Mouse (Mus musculus) heart, adult 2 months (tissue): ENCODE results near the gene Fut8.

Source experiments
- CTCF ChIP-seq: fragments of 200-600 bp; IDR thresholded peaks from 2 replicates; pipeline ENCODE4 v1.8.1; 2022; ENCODE audit warnings: antibody characterized with exemption, mild to moderate bottlenecking, moderate library complexity
- EP300 ChIP-seq: fragments of 200-500 bp; IDR thresholded peaks from 2 replicates; pipeline ENCODE4 v1.6.1; 2011; ENCODE audit warnings: low read depth, low read length, control low read depth; ENCODE audit not compliant: insufficient read depth
- POLR2A ChIP-seq: fragments of 200-500 bp; IDR thresholded peaks from 2 replicates; pipeline ENCODE4 v1.6.1; 2011; ENCODE audit warnings: mild to moderate bottlenecking, low read depth, low read length, control low read depth; ENCODE audit not compliant: insufficient read depth

- no peak for TF ChIP-seq POLR2A
- no peak for TF ChIP-seq CTCF
- no peak for TF ChIP-seq EP300
Measured at GRCm38 (mm10) chr12:77436733-77437132, 198.8 kb downstream of the Fut8 start.
